Mouse (Mus musculus) hindlimb bud, embryonic 11.5 days (tissue): ENCODE results near the gene Dnal4.

ENCODE experiments used
- DNase-seq: peaks from one replicate; pipeline ENCODE4 v3.0.0-alpha.2; 2012; ENCODE audit warnings: low read depth, low spot score; ENCODE audit errors: extremely low spot score

Dnal4 gene

DNA sequence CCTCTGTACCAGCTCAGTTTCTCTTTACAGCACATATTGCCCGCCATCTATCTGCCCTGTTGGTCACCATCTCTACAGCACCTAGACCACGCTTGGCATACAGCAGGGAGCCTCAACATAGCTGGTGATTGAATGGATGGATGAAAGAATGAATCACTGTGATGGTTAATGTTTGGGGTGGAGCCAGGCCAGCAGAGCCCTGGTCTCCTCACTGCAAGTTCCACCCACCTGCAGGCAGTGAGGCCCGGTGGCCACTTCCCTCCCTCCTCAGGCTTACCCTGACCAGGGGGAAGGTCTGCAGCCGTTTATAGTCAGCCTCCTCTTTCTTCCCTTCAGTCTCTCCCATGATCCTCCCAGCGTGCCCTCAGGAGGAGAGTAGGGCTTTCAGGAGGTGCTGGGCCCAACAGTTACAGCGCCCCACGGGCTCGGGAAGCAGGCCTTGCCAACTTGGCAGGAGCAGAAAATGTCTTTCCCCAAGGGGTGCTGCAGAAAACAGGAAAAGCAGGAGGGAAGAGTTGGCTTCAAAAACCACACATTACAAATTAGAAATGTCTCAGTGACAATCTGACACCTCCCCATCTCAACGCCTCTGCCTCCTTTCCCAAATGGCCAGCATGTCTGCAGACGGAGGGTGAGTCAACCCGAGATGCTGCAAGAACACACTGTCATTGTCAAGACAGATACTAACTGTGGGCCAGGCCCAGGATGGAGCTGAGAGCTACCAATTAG is 12.9 kb downstream of the Dnal4 start:
- DNase-seq, result no peak

GRCm38 (mm10) chr15:79763601-79764246 is 13.9 kb downstream of the Dnal4 start:
- DNase-seq, result no peak

- DNase-seq, result no peak
These were observed 14.6 kb downstream of the Dnal4 start for GRCm38 (mm10) chr15:79763001-79763400.

DNA sequence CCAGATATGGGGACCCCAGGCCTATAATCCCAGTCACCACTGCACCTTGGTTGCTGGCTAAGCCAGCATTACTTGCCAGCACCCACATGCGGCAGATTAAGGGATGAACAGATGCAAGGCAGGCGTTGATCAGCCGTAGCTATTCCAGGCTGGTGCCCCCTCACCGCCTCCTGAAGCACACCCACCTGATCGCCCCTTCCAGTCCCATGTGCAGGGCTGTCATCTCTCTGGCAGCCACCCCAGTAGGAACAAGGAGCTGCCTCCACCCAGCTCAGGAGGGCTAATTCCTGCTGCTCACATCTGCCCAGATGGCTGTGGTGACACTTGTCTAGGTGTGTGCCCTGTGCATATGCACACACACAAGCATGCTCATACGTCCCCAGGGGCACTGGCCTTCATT is 16.7 kb downstream of the Dnal4 start:
- no peak for DNase-seq

- DNase-seq, result no peak
These were observed 20.5 kb downstream of the Dnal4 start for GRCm38 (mm10) chr15:79757118-79757517.

DNA sequence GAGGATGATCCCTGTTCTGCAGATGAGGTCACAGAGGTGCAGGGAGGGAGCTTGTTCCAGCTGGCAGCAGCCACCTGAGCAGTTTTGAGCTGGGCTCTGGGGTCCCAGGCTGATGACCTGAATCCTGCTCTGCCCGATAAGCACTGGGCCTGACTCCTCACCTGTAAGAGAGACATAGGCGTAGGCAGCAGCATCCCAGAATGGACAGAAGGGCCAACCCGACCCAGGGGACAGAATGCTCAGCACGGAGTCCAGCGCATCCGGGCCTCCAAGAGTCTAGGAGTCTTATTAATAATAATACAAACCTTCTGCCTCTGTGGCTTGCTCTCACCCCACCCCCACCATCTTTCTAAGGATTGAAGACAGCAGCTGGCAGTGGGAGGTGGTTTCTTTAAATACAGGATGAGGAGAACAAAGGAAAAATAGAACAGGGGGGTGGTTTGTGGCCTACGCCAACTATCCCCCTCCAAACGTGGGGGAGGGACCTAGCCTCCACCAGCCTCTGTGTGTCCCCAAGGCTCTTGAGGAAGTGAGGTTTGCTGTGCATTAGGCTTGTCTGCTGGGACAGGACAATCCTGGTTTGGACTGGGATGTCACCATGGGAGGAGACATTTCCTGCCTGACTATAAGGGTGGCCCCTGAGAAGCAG is 21.5 kb downstream of the Dnal4 start:
- DNase-seq, result no peak

- DNase-seq, result no peak
These were observed 22.5 kb downstream of the Dnal4 start for GRCm38 (mm10) chr15:79755176-79755575.

DNA sequence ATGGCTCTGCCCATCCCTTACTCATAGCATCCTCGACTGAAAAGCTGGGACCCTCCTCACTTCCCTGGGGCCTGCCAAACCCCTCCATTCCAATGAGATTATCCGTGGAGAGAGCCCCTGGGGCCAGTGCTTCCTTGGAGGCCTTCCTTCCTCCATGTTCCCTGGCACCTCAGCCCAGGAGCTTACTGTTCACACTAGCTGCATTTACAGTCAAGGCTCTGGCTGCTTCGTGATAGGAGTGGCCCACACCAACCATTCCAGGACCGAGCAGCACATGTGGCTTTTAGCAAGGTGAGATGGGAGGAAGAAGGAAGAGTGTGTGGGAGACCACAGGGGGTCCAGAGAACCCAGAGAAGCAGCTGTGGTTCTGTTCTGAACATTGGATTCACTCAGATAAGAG is 23.8 kb downstream of the Dnal4 start:
- DNase-seq, result no peak

- no peak for DNase-seq
These were observed 24.3 kb downstream of the Dnal4 start for GRCm38 (mm10) chr15:79753420-79753752.

- no peak for DNase-seq
These were observed 24.8 kb downstream of the Dnal4 start for GRCm38 (mm10) chr15:79752742-79753419.

GRCm38 (mm10) chr15:79751772-79752171 is 25.9 kb downstream of the Dnal4 start:
- no peak for DNase-seq

DNA sequence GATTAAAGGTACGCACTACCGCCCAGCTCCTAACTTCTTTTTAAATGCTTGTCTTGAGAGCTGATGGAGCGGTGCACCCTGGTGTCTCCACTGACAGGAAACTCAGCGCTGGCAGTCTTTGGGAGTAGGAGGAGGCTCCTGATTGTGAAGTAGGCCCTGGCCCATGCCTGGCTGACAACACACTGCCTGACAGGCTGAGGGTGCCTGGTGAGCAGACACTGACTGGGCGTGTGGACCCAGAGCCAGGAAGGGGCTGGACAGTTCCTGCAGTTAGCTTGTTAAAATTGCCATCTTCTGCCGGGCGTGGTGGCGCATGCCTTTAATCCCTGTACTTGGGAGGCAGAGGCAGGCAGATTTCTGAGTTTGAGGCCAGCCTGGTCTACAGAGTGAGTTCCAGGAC is 27.4 kb downstream of the Dnal4 start:
- no peak for DNase-seq

- DNase-seq, result no peak
These were observed 28.5 kb downstream of the Dnal4 start for GRCm38 (mm10) chr15:79749162-79749561.

DNA sequence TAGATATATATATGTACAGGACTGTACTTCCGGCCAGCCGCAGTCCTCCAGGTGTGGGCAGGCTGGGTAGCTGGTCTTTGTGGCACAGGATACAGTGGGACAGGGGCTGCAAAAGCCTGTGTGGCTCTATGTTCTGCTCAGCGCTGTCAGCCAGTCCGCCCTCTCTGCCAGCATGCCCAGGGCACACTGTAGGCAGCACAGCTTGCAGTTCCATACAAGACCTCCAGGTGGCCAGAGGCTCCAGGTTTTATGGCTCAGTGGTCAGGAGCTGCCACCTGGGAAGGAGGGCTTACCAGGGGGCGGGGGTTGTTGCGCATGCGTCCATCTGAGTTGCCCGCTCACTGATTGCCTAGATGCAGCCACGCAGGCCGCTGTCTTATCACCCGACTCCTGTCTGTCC is 29.7 kb downstream of the Dnal4 start:
- no peak for DNase-seq

- no peak for DNase-seq
These were observed 31.8 kb downstream of the Dnal4 start for GRCm38 (mm10) chr15:79745883-79746282.

GRCm38 (mm10) chr15:79745312-79745711 is 32.3 kb downstream of the Dnal4 start:
- DNase-seq, result no peak

DNA sequence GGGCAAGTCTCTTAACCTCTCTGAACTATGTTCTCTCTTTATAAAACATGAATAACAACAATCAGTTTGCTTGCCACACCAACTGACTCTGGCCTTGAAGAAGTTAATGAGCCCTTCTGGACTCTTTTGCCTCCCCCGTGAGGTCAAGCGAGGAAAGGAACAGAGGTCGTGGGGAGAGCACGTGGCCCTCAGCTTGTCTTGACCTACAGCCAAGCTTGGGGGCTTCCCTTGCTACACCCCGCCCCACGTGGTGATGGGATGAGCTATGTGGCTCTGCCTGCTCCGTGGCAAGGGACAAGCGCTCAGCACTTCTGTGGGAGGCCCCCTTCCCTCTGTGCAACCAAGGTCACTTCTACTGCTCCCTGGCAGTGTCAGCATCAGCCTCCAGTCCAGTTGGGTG is 32.9 kb downstream of the Dnal4 start:
- DNase-seq, result no peak

DNA sequence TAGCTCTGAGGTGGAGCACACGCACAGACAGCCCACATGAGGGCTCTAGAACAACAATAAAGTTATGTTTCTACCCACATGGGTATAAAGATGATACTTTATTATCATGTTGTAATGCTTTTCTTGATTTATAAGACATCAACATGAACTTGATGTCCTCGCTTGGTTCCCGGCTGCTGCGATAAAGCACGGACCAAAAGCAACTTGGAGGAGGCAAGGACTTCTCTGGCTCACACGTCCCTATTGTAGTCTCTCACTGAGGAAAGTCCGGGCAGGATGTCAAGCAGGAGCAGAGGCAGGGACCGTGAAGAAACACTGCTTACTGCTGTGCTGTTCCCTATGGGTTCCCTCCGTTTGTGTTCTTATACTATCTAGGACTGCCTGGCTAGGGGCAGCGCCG is 33.6 kb downstream of the Dnal4 start:
- DNase-seq, result no peak

DNA sequence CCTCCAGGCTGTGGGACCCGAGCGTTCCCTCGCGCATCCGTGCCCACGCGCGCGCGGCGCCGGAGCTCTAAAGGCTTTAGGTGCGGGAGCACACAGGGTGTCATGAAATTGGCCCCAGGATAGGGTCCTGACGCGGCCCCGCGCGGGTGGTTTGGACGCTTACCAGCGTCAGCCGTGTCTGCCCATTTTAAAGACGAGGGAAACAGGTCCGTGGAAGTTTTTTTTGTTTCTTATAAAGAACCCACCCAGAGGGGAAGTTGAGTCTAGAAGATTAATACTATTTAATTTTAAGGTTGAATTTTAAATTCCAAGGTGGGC is 35.0 kb downstream of the Dnal4 start:
- no peak for DNase-seq

DNA sequence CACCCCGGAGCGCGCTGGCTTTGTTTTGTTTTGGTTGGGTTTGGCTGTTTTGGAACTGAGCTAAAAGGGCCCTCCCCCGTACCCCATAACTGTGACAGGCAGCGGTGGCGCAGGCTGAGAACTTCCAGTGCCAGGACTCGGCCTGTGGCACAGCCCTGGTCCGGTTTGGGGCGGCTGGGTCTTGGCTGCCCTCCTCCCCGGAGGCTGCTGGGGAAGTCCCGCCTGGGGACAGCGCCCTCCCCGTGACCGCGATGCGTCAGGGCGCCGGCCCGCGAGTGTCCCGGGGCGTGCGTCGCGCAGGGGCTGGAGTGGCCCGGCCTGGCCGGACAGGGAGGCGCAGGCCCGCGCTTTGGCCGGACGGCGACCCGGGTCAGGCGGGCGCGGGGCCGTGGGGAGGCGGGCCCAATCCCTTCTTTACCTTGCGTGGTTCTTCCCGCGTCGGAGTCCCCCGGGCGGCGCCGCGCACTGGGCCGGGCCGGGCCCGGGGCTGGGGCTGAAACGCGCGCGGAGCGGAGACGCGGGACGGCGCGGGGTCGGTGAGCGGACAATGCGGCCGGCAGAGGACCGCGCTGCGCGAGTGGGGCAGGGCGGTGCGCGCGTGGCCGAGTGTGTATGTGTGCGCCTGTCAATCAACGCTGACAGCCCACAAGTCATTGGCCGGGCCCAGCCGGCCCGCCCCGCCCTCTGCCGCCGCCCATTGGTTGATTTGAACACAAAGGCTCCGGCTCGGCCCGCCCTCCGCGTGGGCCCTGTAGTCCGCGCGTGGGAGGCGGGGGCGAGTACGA is 35.5 kb downstream of the Dnal4 start, which contains the start of gene Sun2:
Sun2 (minus strand) TSS at position 616 of the 785 bp plus-strand sequence.
- DNase-seq, result no peak

GRCm38 (mm10) chr15:79741173-79741858 is 36.3 kb downstream of the Dnal4 start:
- no peak for DNase-seq
